In genomic region chr5:123151707-123152362, GRCm38 (mm10) we compare ENCODE assay signal across 15 mouse cellular contexts. TPM values are rescaled to one million over a fixed set of nuclear protein-coding genes. Genes with fewer than 3 reads are reported as not detected.
DNase-seq lines count a peak whose midpoint lies in the region; ATAC-seq and TF ChIP-seq lines count a peak whose summit lies in the region.
"Had no signal": no experiment of that assay in that cellular context is flagged by ENCODE, and none has a peak within 500 bp of the region (broad histone marks: within the 10 kb centered on the region; RNA-seq: fewer than 3 reads in every experiment).

No protein-coding gene starts in this region.

- 95% methylated on average over 16 of the region's 19 CpGs for WGBS in limb, embryonic 12.5 days
- 96% methylated on average over 18 of the region's 19 CpGs for WGBS in limb, embryonic 10.5 days
- 92% methylated on average over 19 of the region's 19 CpGs for WGBS in liver, postnatal 0 days (ENCODE audit: insufficient replicate concordance)
- WGBS in lung, adult 2 months, result 91% methylated on average over 19 of the region's 19 CpGs

- H3K27ac ChIP-seq in limb, embryonic 12.5 days, result peak overlapping the region; percentile 45; the same call in 1 of the 2 replicates
- no peak overlapping the region for H3K27ac ChIP-seq in limb, embryonic 10.5 days
- no peak overlapping the region for H3K27ac ChIP-seq in liver, postnatal 0 days (ENCODE audit: low read depth)

- H3K4me3 ChIP-seq in limb, embryonic 12.5 days (replicated peaks), result no peak overlapping the region
- H3K4me3 ChIP-seq in limb, embryonic 10.5 days, result no peak overlapping the region
- peak overlapping the region; percentile 77 for H3K4me3 ChIP-seq in E14TG2a.4 (replicated peaks; ENCODE audit: low read length)
- H3K4me3 ChIP-seq in liver, postnatal 0 days (ENCODE audit: low read depth, low read length), result no peak overlapping the region
- H3K4me3 ChIP-seq in lung, adult 2 months (replicated peaks; ENCODE audit: extremely low read depth, low read depth, low read length), result no peak overlapping the region

- H3K4me1 ChIP-seq in limb, embryonic 12.5 days (replicated peaks), result peaks cover 42% of the 10 kb centered on the region
- peaks cover 41% of the 10 kb centered on the region for H3K4me1 ChIP-seq in limb, embryonic 10.5 days
- peaks cover 88% of the 10 kb centered on the region for H3K4me1 ChIP-seq in E14TG2a.4 (replicated peaks; ENCODE audit: low read depth, low read length)
- H3K4me1 ChIP-seq in liver, postnatal 0 days (ENCODE audit: insufficient read depth), result peaks cover 37% of the 10 kb centered on the region
- peaks cover 15% of the 10 kb centered on the region for H3K4me1 ChIP-seq in lung, adult 2 months (ENCODE audit: control insufficient read depth, insufficient read depth, low read length)

- H3K27me3 ChIP-seq in limb, embryonic 12.5 days, result no peaks in the 10 kb centered on the region
- H3K27me3 ChIP-seq in limb, embryonic 10.5 days (ENCODE audit: low read depth, poor library complexity, severe bottlenecking), result no peaks in the 10 kb centered on the region
- H3K27me3 ChIP-seq in E14TG2a.4 (ENCODE audit: insufficient read depth, low read length), result peaks cover 3% of the 10 kb centered on the region
- H3K27me3 ChIP-seq in liver, postnatal 0 days (ENCODE audit: insufficient read depth, low read length), result no peaks in the 10 kb centered on the region

- intact Hi-C loops in left cerebral cortex, postnatal 10 days (cut with DNase I), result no loop called here

- DNase-seq in cerebellum, adult 9-11 months, result peak; percentile 34
- DNase-seq in cerebellum, postnatal 14 days, result no peak
- no peak for DNase-seq in limb, embryonic 10.5 days (ENCODE audit: low spot score)
- DNase-seq in liver, postnatal 0 days, result no peak
- no peak for DNase-seq in left cerebral cortex, postnatal 10 days (ENCODE audit: extremely low spot score in 1 of 2, low spot score in 2 of 2)
- DNase-seq in lung, adult 2 months, result no peak
- DNase-seq: adrenal gland, postnatal 36 days had no signal

- no peaks in the 10 kb centered on the region for H3K9me3 ChIP-seq in limb, embryonic 12.5 days
- H3K9me3 ChIP-seq in limb, embryonic 10.5 days (replicated peaks), result no peaks in the 10 kb centered on the region
- H3K9me3 ChIP-seq in E14TG2a.4 (ENCODE audit: low read length), result no peaks in the 10 kb centered on the region
- no peaks in the 10 kb centered on the region for H3K9me3 ChIP-seq in liver, postnatal 0 days (ENCODE audit: low read length)

- TF ChIP-seq POLR2A in lung, adult 2 months (IDR thresholded peaks at IDR 0.05; ENCODE audit: borderline replicate concordance, extremely low read depth, low read depth, low read length), result no peak

- peaks cover 90% of the 10 kb centered on the region for H3K36me3 ChIP-seq in limb, embryonic 12.5 days
- peaks cover 96% of the 10 kb centered on the region for H3K36me3 ChIP-seq in limb, embryonic 10.5 days
- H3K36me3 ChIP-seq in E14TG2a.4 (ENCODE audit: insufficient read depth, low read length), result peaks cover 75% of the 10 kb centered on the region
- H3K36me3 ChIP-seq in liver, postnatal 0 days (replicated peaks; ENCODE audit: insufficient read depth, low read length), result peaks cover 71% of the 10 kb centered on the region

- no peak overlapping the region for H3K9ac ChIP-seq in limb, embryonic 12.5 days (replicated peaks)
- H3K9ac ChIP-seq in liver, postnatal 0 days (replicated peaks), result no peak overlapping the region
- H3K9ac ChIP-seq: lung, embryonic 14.5 days had no signal

- TF ChIP-seq CTCF in E14TG2a.4 (conservative IDR thresholded peaks at IDR 0.05; ENCODE audit: low read length), result no peak
- TF ChIP-seq CTCF in liver, postnatal 0 days (IDR thresholded peaks at IDR 0.05; ENCODE audit: low read depth), result no peak
- no peak for TF ChIP-seq CTCF in lung, adult 2 months (IDR thresholded peaks at IDR 0.05; ENCODE audit: insufficient read depth, low read length)

- TF ChIP-seq EP300 in liver, postnatal 0 days (IDR thresholded peaks at IDR 0.05; ENCODE audit: low read depth), result no peak

- peak overlapping the region; percentile 58 for H3K4me2 ChIP-seq in limb, embryonic 12.5 days
- peak overlapping the region; percentile 47 for H3K4me2 ChIP-seq in liver, postnatal 0 days (ENCODE audit: low read depth, low read length)

- no peak for ATAC-seq in limb, embryonic 12.5 days (ENCODE audit: insufficient number of reproducible peaks, insufficient read depth, low FRiP score, low TSS enrichment, low read depth)
- no peak for ATAC-seq in liver, postnatal 0 days

RNA-seq across cellular contexts. Expression of gene Setd1b, which starts 9.8 kb away (rescaled TPM):
- polyA plus RNA-seq in limb, embryonic 12.5 days (2016; fragmentation: Nextera tagmentation; extraction: Ambion mirVana), result 10.9 and 11.4 TPM in 2 replicates
- 9.4 and 10.6 TPM in 2 replicates for polyA plus RNA-seq in limb, embryonic 10.5 days (2016; fragmentation: Nextera tagmentation; extraction: Ambion mirVana)
- polyA plus RNA-seq in liver, postnatal 0 days (2015; fragmentation: Nextera tagmentation; extraction: Ambion mirVana), result 3.6 and 4.3 TPM in 2 replicates
- 10 to 100 TPM; 30.3 to 32.6 TPM for total RNA-seq in left cerebral cortex, postnatal 10 days (2021)
- polyA plus RNA-seq in lung, adult 2 months (2012; rRNA removed), result 12.9 and 15.2 TPM in 2 replicates

RNA-seq across cellular contexts. Expression of gene Psmd9, which starts 17.4 kb away (rescaled TPM):
- 89.3 and 91.0 TPM in 2 replicates for polyA plus RNA-seq in limb, embryonic 12.5 days (2016; fragmentation: Nextera tagmentation; extraction: Ambion mirVana)
- polyA plus RNA-seq in limb, embryonic 10.5 days (2016; fragmentation: Nextera tagmentation; extraction: Ambion mirVana), result 90.1 and 92.0 TPM in 2 replicates
- polyA plus RNA-seq in liver, postnatal 0 days (2015; fragmentation: Nextera tagmentation; extraction: Ambion mirVana), result 116 and 120 TPM in 2 replicates
- 10 to 100 TPM; 37.9 to 38.9 TPM for total RNA-seq in left cerebral cortex, postnatal 10 days (2021)
- polyA plus RNA-seq in lung, adult 2 months (2012; rRNA removed), result 19.3 and 21.5 TPM in 2 replicates

RNA-seq across cellular contexts. Expression of gene Rhof, which starts 19.3 kb away (rescaled TPM):
- 2.9 and 3.0 TPM in 2 replicates for polyA plus RNA-seq in limb, embryonic 12.5 days (2016; fragmentation: Nextera tagmentation; extraction: Ambion mirVana)
- polyA plus RNA-seq in limb, embryonic 10.5 days (2016; fragmentation: Nextera tagmentation; extraction: Ambion mirVana), result 1.8 and 2.0 TPM in 2 replicates
- 2.1 and 2.4 TPM in 2 replicates for polyA plus RNA-seq in liver, postnatal 0 days (2015; fragmentation: Nextera tagmentation; extraction: Ambion mirVana)
- 10 to 100 TPM; 56.0 to 56.7 TPM for total RNA-seq in left cerebral cortex, postnatal 10 days (2021)
- 10.0 and 10.8 TPM in 2 replicates for polyA plus RNA-seq in lung, adult 2 months (2012; rRNA removed)

RNA-seq across cellular contexts. Expression of gene Hpd, which starts 30.7 kb away (rescaled TPM):
- polyA plus RNA-seq in limb, embryonic 12.5 days (2016; fragmentation: Nextera tagmentation; extraction: Ambion mirVana), result not detected in 2 replicates
- not detected in 2 replicates for polyA plus RNA-seq in limb, embryonic 10.5 days (2016; fragmentation: Nextera tagmentation; extraction: Ambion mirVana)
- 638 and 713 TPM in 2 replicates for polyA plus RNA-seq in liver, postnatal 0 days (2015; fragmentation: Nextera tagmentation; extraction: Ambion mirVana)
- not detected for total RNA-seq in left cerebral cortex, postnatal 10 days (2021)
- polyA plus RNA-seq in lung, adult 2 months (2012; rRNA removed), result 1.4 and 2.2 TPM in 2 replicates
- total RNA-seq: layer of hippocampus, postnatal 14 days; left cerebral cortex, postnatal 36 days; megakaryocyte-erythroid progenitor cell, adult 5-6 weeks had no signal
- polyA plus RNA-seq: erythroblast, embryonic 14.5 days; lung, embryonic 14.5 days; neural tube, embryonic 11.5 days had no signal
